Mouse (Mus musculus): Measurements from ENCODE around the gene Rgs4. TPM values are rescaled to one million over a fixed set of nuclear protein-coding genes. Genes with fewer than 3 reads are reported as not detected.

The Rgs4 gene
- total RNA-seq, 1 experiment from 2014 or later, result not detected

DNA sequence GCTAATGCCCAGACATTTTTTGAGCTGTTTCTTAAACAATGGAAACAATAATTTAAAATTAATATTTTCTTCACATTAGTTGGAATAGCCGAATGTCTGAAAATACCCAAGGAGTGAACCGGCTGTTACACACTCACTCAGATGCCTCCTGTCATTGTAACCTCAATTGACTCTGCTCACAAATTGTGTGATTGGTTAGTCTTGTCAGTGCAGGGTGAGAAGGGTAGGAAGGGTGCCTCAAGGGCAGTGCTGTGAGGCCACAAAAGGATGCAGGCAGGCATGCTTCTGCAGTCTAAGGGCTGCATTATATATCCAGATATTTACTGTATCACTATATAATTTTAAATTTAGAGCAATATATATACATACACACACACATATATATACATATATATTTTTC lies 54.4 kb downstream of the Rgs4 start:
- no peak for ATAC-seq (replicated peaks; ENCODE audit: low read depth, poor library complexity, severe bottlenecking)

Other genes with a start within 250 kb of the Rgs4 start
- gene Nuf2, start 216.2 kb downstream of the Rgs4 start, total RNA-seq (2017), result 137 and 163 TPM in 2 replicates
- gene Rgs5, start 92.1 kb downstream of the Rgs4 start, total RNA-seq (2017), result not detected in 2 replicates
- not detected in 2 replicates for gene Ccdc190, start 181.0 kb upstream of the Rgs4 start, total RNA-seq (2017)
- 3.3 and 9.4 TPM in 2 replicates for gene Hsd17b7, start 221.6 kb upstream of the Rgs4 start, total RNA-seq (2017)